Mouse (Mus musculus) kidney, adult 2 months (tissue): Measurements from ENCODE around the gene Cntf.

ENCODE experiments used
- CTCF ChIP-seq: fragments of 200-500 bp; conservative IDR thresholded peaks from 2 replicates; pipeline ENCODE4 v1.5.1; 2011; ENCODE audit warnings: low read depth, mild to moderate bottlenecking, control low read depth, low read length, moderate library complexity, mixed read lengths; ENCODE audit not compliant: insufficient read depth, insufficient read length
- POLR2A ChIP-seq: fragments of 200-500 bp; IDR thresholded peaks from one replicate; pipeline ENCODE4 v1.6.1; 2011; ENCODE audit warnings: low read depth, low read length, control low read depth

DNA sequence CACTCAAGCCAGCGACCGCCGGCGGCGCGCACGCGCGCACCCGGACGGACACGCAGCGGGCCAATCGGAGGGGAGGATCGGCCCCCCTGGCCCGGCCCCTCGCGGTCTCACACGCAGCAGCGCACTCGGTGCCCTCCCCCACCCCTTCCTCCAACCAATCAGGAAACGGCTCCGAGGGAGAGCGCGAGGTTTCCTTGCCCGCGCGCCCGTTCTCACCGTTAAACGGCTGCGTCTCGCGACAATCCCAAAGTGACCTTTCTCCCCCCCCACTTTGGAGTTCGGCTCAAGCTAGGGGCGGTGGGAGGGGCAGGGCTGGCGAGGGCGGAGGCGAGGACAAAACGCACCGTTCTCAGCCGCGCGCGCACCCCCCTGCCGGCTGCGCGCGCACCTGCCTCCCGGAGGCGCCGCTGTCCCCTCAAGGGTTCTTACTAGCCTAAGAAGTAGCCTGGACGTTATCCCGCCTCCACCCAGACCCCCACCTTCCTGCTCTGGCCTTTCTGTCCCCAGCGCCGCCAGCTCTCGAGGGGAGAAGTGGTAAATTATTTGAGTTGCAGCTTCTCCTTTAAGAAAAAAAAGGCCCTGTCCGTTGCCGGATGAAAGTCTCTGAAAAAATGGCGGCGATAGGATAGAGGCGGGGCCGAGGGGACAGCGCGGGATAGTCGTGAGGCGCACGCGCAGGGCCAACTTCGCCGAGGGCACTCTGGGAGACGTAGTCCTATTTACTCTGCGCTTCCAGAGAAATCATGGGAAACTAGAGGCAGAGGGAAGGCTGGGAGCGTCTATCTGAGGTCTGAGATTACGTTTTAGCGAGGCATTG, 30.3 kb upstream of the Cntf start, which contains the start of the genes Zfp91 and Lpxn:
- no peak for TF ChIP-seq CTCF
- peak; percentile 5 for TF ChIP-seq POLR2A
